Mouse (Mus musculus): ENCODE measurements around the gene Ankrd44. TPM values are rescaled to one million over a fixed set of nuclear protein-coding genes. Genes with fewer than 3 reads are reported as not detected.

Ankrd44 gene
- polyA plus RNA-seq, 1 experiment from 2014 or later: 6.3 TPM

GRCm38 (mm10) chr1:54934911-54935310 is 8.7 kb upstream of the Ankrd44 start:
- Histone ChIP-seq H3K9me3 (no peaks in the 10 kb centered on the region), H3K4me3 (no peak overlapping the region), H3K27ac (replicated peaks) (no peak overlapping the region), H3K4me1 (peaks cover 10% of the 10 kb centered on the region), H3K36me3 (no peaks in the 10 kb centered on the region), H3K27me3 (replicated peaks) (no peaks in the 10 kb centered on the region), H3K9ac (no peak overlapping the region), H3K4me2 (no peak overlapping the region)
- 43% methylated on average over 2 of the region's 2 CpGs for WGBS
- no peak for ATAC-seq (ENCODE audit: extremely low read depth, insufficient number of reproducible peaks, low FRiP score, low TSS enrichment)

GRCm38 (mm10) chr1:54933646-54934045 is 7.5 kb upstream of the Ankrd44 start:
- H3K4me1 ChIP-seq: peaks cover 10% of the 10 kb centered on the region
- WGBS: 79% methylated on average over 5 of the region's 5 CpGs
- no peak for ATAC-seq (ENCODE audit: extremely low read depth, insufficient number of reproducible peaks, low FRiP score, low TSS enrichment)

GRCm38 (mm10) chr1:54932456-54933115 is 6.4 kb upstream of the Ankrd44 start:
- 75% methylated on average over 1 of the region's 1 CpGs for WGBS
- Histone ChIP-seq H3K4me3 (no peak overlapping the region), H3K9me3 (no peaks in the 10 kb centered on the region), H3K27ac (replicated peaks) (no peak overlapping the region), H3K4me2 (no peak overlapping the region), H3K9ac (no peak overlapping the region), H3K4me1 (peaks cover 10% of the 10 kb centered on the region), H3K36me3 (no peaks in the 10 kb centered on the region), H3K27me3 (replicated peaks) (no peaks in the 10 kb centered on the region)
- ATAC-seq (ENCODE audit: extremely low read depth, insufficient number of reproducible peaks, low FRiP score, low TSS enrichment): no peak

More at GRCm38 (mm10) chr1:54933646-54934045, 7.5 kb upstream of the Ankrd44 start:
- Histone ChIP-seq H3K27ac (replicated peaks) (no peak overlapping the region), H3K4me2 (no peak overlapping the region), H3K36me3 (no peaks in the 10 kb centered on the region), H3K27me3 (replicated peaks) (no peaks in the 10 kb centered on the region), H3K4me3 (no peak overlapping the region), H3K9ac (no peak overlapping the region), H3K9me3 (no peaks in the 10 kb centered on the region)

- no peaks in the 10 kb centered on the region for H3K27me3 ChIP-seq (replicated peaks)
- no peak overlapping the region for H3K4me3 ChIP-seq
- no peak for ATAC-seq (ENCODE audit: extremely low read depth, insufficient number of reproducible peaks, low FRiP score, low TSS enrichment)
- no peak overlapping the region for H3K9ac ChIP-seq
- no peak overlapping the region for H3K27ac ChIP-seq (replicated peaks)
- no peak overlapping the region for H3K4me2 ChIP-seq
- WGBS: 71% methylated on average over 5 of the region's 5 CpGs
- peaks cover 13% of the 10 kb centered on the region for H3K4me1 ChIP-seq
- H3K36me3 ChIP-seq: no peaks in the 10 kb centered on the region
- no peaks in the 10 kb centered on the region for H3K9me3 ChIP-seq
Measured at GRCm38 (mm10) chr1:54931231-54931630, 5.0 kb upstream of the Ankrd44 start.

GRCm38 (mm10) chr1:54930670-54931200 is 4.5 kb upstream of the Ankrd44 start:
- 40% methylated on average over 8 of the region's 8 CpGs for WGBS
- Histone ChIP-seq H3K27ac (replicated peaks) (no peak overlapping the region), H3K9ac (no peak overlapping the region), H3K4me1 (peaks cover 13% of the 10 kb centered on the region), H3K36me3 (no peaks in the 10 kb centered on the region), H3K9me3 (no peaks in the 10 kb centered on the region), H3K4me3 (no peak overlapping the region), H3K4me2 (no peak overlapping the region), H3K27me3 (replicated peaks) (no peaks in the 10 kb centered on the region)
- no peak for ATAC-seq (ENCODE audit: extremely low read depth, insufficient number of reproducible peaks, low FRiP score, low TSS enrichment)

- no peaks in the 10 kb centered on the region for H3K27me3 ChIP-seq (replicated peaks)
- no peaks in the 10 kb centered on the region for H3K36me3 ChIP-seq
- H3K4me3 ChIP-seq: peak overlapping the region; percentile 93
- H3K9ac ChIP-seq: peak overlapping the region; percentile 93
- peaks cover 43% of the 10 kb centered on the region for H3K4me1 ChIP-seq
- under 1% methylated on average over 27 of the region's 30 CpGs for WGBS
- H3K4me2 ChIP-seq: peak overlapping the region; percentile 93
- H3K27ac ChIP-seq (replicated peaks): peak overlapping the region; percentile 89
- no peak; the same call in 1 of the 2 replicates for ATAC-seq (ENCODE audit: extremely low read depth, insufficient number of reproducible peaks, low FRiP score, low TSS enrichment)
- H3K9me3 ChIP-seq: no peaks in the 10 kb centered on the region
Measured at GRCm38 (mm10) chr1:54925451-54925934, 694 bp downstream of the Ankrd44 start.

GRCm38 (mm10) chr1:54924760-54925159 is 1.4 kb downstream of the Ankrd44 start:
- Histone ChIP-seq H3K4me2 (peak overlapping the region; percentile 93), H3K27me3 (replicated peaks) (no peaks in the 10 kb centered on the region), H3K4me3 (peak overlapping the region; percentile 93), H3K9ac (peak overlapping the region; percentile 93), H3K4me1 (peaks cover 41% of the 10 kb centered on the region), H3K27ac (replicated peaks) (no peak overlapping the region), H3K36me3 (no peaks in the 10 kb centered on the region), H3K9me3 (no peaks in the 10 kb centered on the region)
- 43% methylated on average over 7 of the region's 7 CpGs for WGBS
- ATAC-seq (ENCODE audit: extremely low read depth, insufficient number of reproducible peaks, low FRiP score, low TSS enrichment): no peak

GRCm38 (mm10) chr1:54924309-54924685 is 1.9 kb downstream of the Ankrd44 start:
- WGBS: 65% methylated on average over 4 of the region's 4 CpGs
- no peak overlapping the region for H3K27ac ChIP-seq (replicated peaks)
- peak overlapping the region; percentile 93 for H3K4me3 ChIP-seq
- peak overlapping the region; percentile 93; the same call in 1 of the 2 replicates for H3K9ac ChIP-seq
- ATAC-seq (ENCODE audit: extremely low read depth, insufficient number of reproducible peaks, low FRiP score, low TSS enrichment): no peak
- H3K4me1 ChIP-seq: peaks cover 41% of the 10 kb centered on the region
- H3K4me2 ChIP-seq: peak overlapping the region; percentile 93
- no peaks in the 10 kb centered on the region for H3K9me3 ChIP-seq
- no peaks in the 10 kb centered on the region for H3K27me3 ChIP-seq (replicated peaks)
- H3K36me3 ChIP-seq: no peaks in the 10 kb centered on the region

- H3K4me1 ChIP-seq: peaks cover 41% of the 10 kb centered on the region
- ATAC-seq (ENCODE audit: extremely low read depth, insufficient number of reproducible peaks, low FRiP score, low TSS enrichment): no peak
- H3K4me3 ChIP-seq: no peak overlapping the region
- H3K36me3 ChIP-seq: no peaks in the 10 kb centered on the region
- H3K27ac ChIP-seq (replicated peaks): no peak overlapping the region; the same call in 1 of the 2 replicates
- peak overlapping the region; percentile 93 for H3K4me2 ChIP-seq
- no peak overlapping the region for H3K9ac ChIP-seq
- H3K9me3 ChIP-seq: no peaks in the 10 kb centered on the region
- no peaks in the 10 kb centered on the region for H3K27me3 ChIP-seq (replicated peaks)
- 63% methylated on average over 6 of the region's 6 CpGs for WGBS
Measured at GRCm38 (mm10) chr1:54923366-54924308, 2.5 kb downstream of the Ankrd44 start.

- no peak overlapping the region for H3K9ac ChIP-seq
- no peak overlapping the region for H3K27ac ChIP-seq (replicated peaks)
- H3K4me3 ChIP-seq: no peak overlapping the region
- ATAC-seq (ENCODE audit: extremely low read depth, insufficient number of reproducible peaks, low FRiP score, low TSS enrichment): no peak
- no peaks in the 10 kb centered on the region for H3K27me3 ChIP-seq (replicated peaks)
- H3K4me2 ChIP-seq: no peak overlapping the region
- H3K9me3 ChIP-seq: no peaks in the 10 kb centered on the region
- H3K36me3 ChIP-seq: no peaks in the 10 kb centered on the region
- 55% methylated on average over 8 of the region's 8 CpGs for WGBS
- H3K4me1 ChIP-seq: peaks cover 41% of the 10 kb centered on the region
Measured at GRCm38 (mm10) chr1:54922707-54923106, 3.5 kb downstream of the Ankrd44 start.

- Histone ChIP-seq H3K4me2 (no peak overlapping the region), H3K4me1 (peaks cover 41% of the 10 kb centered on the region), H3K4me3 (no peak overlapping the region), H3K27me3 (replicated peaks) (no peaks in the 10 kb centered on the region), H3K27ac (replicated peaks) (no peak overlapping the region), H3K9ac (0 out of 2 replicates have a peak overlapping the region, but pooled peaks have one; percentile 37), H3K9me3 (no peaks in the 10 kb centered on the region), H3K36me3 (no peaks in the 10 kb centered on the region)
- no peak for ATAC-seq (ENCODE audit: extremely low read depth, insufficient number of reproducible peaks, low FRiP score, low TSS enrichment)
- 68% methylated on average over 12 of the region's 12 CpGs for WGBS
Measured at GRCm38 (mm10) chr1:54922025-54922574, 4.1 kb downstream of the Ankrd44 start.
